Mouse (Mus musculus) fat pad, adult 2 months (tissue): ENCODE data around the gene Zdhhc13.

ENCODE experiments used
- DNase-seq: peaks from one replicate; pipeline ENCODE4 v3.0.0-alpha.2; 2011; ENCODE audit warnings: low read depth, low spot score; ENCODE audit errors: extremely low read depth

The Zdhhc13 gene

GRCm38 (mm10) chr7:48788851-48789572, at the start of gene Zdhhc13:
Gene Zdhhc13, plus strand, starts transcription at chr7:48789003.
- DNase-seq: peak; percentile 54

- no peak for DNase-seq
These were observed 39.3 kb upstream of the Zdhhc13 start for GRCm38 (mm10) chr7:48749298-48750163.

DNA sequence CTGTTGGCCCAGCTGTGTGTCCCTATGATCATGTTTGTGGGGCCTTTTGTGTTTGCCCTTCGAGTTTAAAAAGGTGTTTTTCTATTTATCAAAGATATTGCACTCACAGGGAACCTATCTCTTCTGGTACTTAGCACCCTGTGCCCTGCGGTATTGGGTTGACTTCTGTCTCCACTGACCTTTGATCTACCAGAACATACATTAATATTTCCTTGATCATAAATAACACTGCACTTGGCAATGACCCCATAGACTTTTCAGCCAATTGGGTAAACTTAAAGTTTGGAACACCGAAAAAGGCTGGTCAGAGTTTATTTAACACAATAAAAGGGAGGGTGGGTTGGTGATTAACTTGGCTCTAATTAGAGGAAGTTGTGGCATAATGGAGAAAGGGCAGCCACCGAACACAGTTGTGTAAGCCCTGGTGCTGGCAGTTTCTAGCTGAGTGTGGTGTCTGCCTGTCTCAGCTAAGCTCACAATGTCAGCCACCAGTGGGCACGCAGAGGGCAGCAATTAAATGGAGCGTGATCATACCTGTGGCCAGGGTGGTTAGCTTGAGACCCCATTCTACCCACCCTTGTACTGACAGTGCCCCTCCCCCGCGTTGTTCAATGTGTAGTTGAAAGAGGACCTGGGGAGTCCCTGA, 38.5 kb upstream of the Zdhhc13 start:
- DNase-seq: peak; percentile 88

- no peak for DNase-seq
These were observed 37.6 kb upstream of the Zdhhc13 start for GRCm38 (mm10) chr7:48751222-48751621.

DNA sequence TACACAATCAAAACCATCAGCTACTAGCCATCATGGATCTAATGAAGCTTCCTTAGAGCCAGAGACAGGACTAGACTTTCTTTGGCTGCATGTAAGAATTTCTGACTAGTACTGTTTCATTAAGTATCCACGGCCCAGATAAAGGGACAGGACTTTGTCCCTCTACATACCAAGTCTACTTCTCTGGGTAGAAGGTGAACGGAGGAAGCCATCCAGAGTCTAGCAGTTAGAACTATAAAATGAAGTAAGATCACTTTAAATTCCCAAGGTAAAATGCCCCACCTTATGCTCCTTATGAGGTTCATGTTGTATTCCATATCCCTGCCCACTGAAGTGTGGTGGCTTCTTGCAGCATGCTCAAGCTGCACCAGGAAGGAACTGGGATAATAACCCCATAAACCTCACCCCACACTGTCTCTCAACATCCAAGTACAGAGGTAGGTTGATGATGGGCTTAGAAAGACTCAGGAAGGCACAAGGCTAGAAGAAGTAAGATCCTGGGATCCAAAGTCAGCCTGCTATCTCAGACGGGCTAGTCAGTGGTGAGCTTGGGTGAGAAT, 34.3 kb upstream of the Zdhhc13 start:
- DNase-seq: no peak

- DNase-seq: peak; percentile 93
These were observed 33.0 kb upstream of the Zdhhc13 start for GRCm38 (mm10) chr7:48755825-48756224.

GRCm38 (mm10) chr7:48756306-48756931, 32.4 kb upstream of the Zdhhc13 start:
- DNase-seq: peak; percentile 74

DNA sequence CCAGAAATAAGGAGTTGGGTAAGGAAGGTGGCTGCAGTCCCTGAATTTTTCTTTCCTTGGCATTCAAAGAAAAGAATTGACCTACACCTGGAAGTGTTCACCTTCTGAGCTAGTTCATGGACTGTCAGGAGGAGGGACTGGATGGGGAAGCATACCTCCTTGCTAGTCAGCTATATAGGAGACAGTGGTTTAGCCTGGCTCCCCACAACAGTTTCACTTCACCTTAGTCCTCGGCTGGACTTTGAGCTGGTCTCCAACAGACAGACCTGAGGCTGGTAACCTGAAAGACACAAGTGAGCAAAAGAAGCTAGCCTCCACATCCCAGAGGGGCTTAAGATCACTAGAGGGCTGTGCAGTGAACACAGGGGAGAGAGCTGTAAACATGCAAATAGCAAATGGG, 30.7 kb upstream of the Zdhhc13 start:
- DNase-seq: no peak

DNA sequence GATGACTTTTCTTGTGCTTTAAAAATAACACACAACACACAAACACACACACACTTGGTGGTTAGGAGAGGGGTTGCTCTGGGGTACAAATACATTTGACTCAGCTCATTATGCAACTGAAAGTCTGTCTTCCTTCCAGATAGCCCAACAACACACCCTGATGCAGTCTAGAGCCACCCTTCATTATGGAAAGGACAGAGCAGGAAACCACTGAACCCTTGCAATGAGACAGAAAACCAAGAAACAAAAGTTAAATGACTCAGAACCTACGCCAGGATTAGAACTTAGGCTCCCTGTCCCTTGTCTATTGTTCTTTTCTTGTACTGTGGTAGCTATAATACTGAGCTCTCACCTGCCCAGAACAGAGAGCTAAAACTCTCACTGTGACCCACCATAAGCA, 28.0 kb upstream of the Zdhhc13 start:
- no peak for DNase-seq

DNA sequence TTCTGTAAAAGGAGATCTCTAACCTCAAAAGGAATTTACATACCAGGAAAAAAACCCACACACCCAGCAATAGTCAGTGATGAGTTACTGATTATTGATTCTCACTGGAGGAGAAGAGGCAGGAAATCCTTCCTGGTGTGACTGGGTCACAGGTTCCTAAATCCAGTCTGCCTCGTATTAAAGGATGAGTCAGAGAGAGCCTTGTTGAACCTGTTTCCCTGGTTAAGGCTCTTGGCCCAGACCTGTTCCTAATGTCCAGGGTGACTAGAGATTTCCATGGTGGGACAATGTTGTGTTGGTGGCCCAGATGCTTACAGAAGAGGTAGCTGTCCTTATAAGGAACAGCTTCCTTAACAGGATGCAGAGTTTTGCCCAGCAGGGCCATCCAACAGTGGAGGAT, 26.5 kb upstream of the Zdhhc13 start:
- no peak for DNase-seq

DNA sequence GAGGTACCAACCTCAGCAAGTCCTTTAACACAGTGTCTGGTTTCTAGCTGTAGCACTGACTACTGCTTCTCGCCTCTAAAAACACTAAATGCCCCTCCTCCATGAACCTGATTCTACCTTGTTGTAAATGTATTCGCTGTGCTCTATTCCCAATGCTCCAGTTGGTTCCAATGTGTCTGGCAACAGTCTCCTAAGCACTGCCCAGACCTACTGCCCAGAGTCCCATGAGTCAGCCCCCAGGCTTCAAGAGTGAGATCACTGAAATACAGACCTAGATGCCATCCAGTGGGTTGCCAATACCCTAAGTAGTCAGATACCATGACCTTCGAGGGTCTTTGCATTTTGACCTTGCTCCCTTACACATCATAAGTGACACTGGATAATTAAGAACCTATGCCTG, 26.1 kb upstream of the Zdhhc13 start:
- no peak for DNase-seq

- no peak for DNase-seq
These were observed 22.8 kb upstream of the Zdhhc13 start for GRCm38 (mm10) chr7:48765959-48766358.

DNA sequence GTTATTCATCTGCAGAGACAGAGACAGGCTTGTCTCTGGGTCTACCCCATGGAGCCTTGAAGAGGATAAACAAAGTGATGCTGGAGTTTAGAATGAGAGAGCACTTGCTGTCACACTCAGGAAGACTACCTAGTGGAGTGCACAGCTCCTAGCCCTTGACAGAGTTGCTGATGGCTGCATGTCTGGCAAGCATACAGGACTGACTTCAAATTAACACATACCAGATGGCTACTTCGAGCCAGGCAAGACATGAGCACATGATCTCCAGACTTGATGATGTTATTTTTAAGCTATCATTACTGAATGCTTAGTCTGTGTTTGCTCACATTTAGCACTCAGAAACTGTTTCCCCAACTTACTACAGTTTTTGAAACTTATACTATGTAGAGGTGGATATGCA, 19.1 kb upstream of the Zdhhc13 start:
- DNase-seq: no peak

- no peak for DNase-seq
These were observed 16.6 kb upstream of the Zdhhc13 start for GRCm38 (mm10) chr7:48772060-48772734.

GRCm38 (mm10) chr7:48773333-48773732, 15.5 kb upstream of the Zdhhc13 start:
- no peak for DNase-seq

GRCm38 (mm10) chr7:48774633-48775032, 14.2 kb upstream of the Zdhhc13 start:
- no peak for DNase-seq

DNA sequence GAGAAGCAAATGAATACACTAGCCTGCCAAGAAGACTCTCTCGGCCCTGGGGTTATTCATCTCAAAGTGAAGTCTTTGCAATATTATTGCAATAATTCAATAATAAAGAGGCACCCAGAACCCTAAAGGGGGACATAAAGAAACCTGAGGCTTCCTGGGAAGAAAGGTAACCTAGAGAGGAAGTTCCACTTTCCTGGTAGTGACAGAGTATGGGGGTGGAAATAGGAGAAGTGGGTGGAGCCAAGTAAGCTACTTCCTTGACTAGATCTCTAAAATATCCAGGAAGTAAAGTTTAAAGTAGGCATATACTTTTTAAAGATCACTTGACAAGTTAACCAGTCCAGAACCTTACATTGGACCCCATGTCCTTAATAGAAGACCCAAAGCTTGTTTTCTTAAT, 13.4 kb upstream of the Zdhhc13 start:
- DNase-seq: no peak

GRCm38 (mm10) chr7:48777721-48778504, 10.9 kb upstream of the Zdhhc13 start:
- DNase-seq: no peak

GRCm38 (mm10) chr7:48779110-48779509, 9.7 kb upstream of the Zdhhc13 start:
- DNase-seq: no peak

DNA sequence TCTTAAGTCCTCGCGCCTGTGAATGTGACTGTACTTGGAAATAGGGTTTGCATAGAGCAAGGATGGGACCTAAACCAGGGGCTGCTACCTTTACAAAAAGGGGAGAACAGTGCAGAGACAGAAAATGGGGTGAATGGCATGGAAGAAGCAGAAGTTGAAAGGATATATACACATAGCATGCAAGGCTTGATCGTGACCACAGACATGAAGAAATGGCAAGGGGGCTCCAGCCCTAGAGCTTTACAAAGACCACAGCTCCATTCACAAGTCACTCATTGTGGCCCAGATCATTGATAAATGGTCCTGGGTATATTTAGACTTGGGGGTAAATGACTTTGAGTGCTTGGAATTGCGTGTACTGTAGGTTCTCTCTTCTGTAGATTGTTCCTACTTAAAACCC, 6.4 kb upstream of the Zdhhc13 start:
- no peak for DNase-seq
